Mouse (Mus musculus): ENCODE results near the gene Ralb.

Ralb gene

GRCm38 (mm10) chr1:119504260-119505062 is at the start of gene Ralb:
Gene Ralb (minus strand): TSS chr1:119504794.
- peak; percentile 93 for DNase-seq (ENCODE audit: low read depth, low spot score)

- no peak for DNase-seq (ENCODE audit: low read depth, low spot score)
Observed at GRCm38 (mm10) chr1:119551651-119552050, 47.1 kb upstream of the Ralb start.

- no peak for DNase-seq (ENCODE audit: low read depth, low spot score)
Observed at GRCm38 (mm10) chr1:119550064-119550463, 45.5 kb upstream of the Ralb start.

GRCm38 (mm10) chr1:119549327-119549689 is 44.7 kb upstream of the Ralb start:
- no peak for DNase-seq (ENCODE audit: low read depth, low spot score)

- DNase-seq (ENCODE audit: low read depth, low spot score), result peak; percentile 57
Observed at GRCm38 (mm10) chr1:119548668-119549326, 44.2 kb upstream of the Ralb start.

- no peak for DNase-seq (ENCODE audit: low read depth, low spot score)
Observed at GRCm38 (mm10) chr1:119546490-119546889, 41.9 kb upstream of the Ralb start.

GRCm38 (mm10) chr1:119545671-119546070 is 41.1 kb upstream of the Ralb start:
- no peak for DNase-seq (ENCODE audit: low read depth, low spot score)

- DNase-seq (ENCODE audit: low read depth, low spot score), result no peak
Observed at GRCm38 (mm10) chr1:119545164-119545563, 40.6 kb upstream of the Ralb start.

- no peak for DNase-seq (ENCODE audit: low read depth, low spot score)
Observed at GRCm38 (mm10) chr1:119544611-119545155, 40.1 kb upstream of the Ralb start.

GRCm38 (mm10) chr1:119543316-119543715 is 38.7 kb upstream of the Ralb start:
- no peak for DNase-seq (ENCODE audit: low read depth, low spot score)

- DNase-seq (ENCODE audit: low read depth, low spot score), result no peak
Observed at GRCm38 (mm10) chr1:119541570-119541969, 37.0 kb upstream of the Ralb start.

- DNase-seq (ENCODE audit: low read depth, low spot score), result no peak
Observed at GRCm38 (mm10) chr1:119540836-119541557, 36.4 kb upstream of the Ralb start.

GRCm38 (mm10) chr1:119539252-119539651 is 34.7 kb upstream of the Ralb start:
- DNase-seq (ENCODE audit: low read depth, low spot score), result no peak

GRCm38 (mm10) chr1:119537651-119538050 is 33.1 kb upstream of the Ralb start:
- no peak for DNase-seq (ENCODE audit: low read depth, low spot score)

- DNase-seq (ENCODE audit: low read depth, low spot score), result no peak
Observed at GRCm38 (mm10) chr1:119536122-119536521, 31.5 kb upstream of the Ralb start.

- no peak for DNase-seq (ENCODE audit: low read depth, low spot score)
Observed at GRCm38 (mm10) chr1:119534341-119534740, 29.7 kb upstream of the Ralb start.

- DNase-seq (ENCODE audit: low read depth, low spot score), result no peak
Observed at GRCm38 (mm10) chr1:119533093-119533805, 28.7 kb upstream of the Ralb start.

GRCm38 (mm10) chr1:119532165-119532564 is 27.6 kb upstream of the Ralb start:
- no peak for DNase-seq (ENCODE audit: low read depth, low spot score)

GRCm38 (mm10) chr1:119530941-119531340 is 26.3 kb upstream of the Ralb start:
- no peak for DNase-seq (ENCODE audit: low read depth, low spot score)

- peak; percentile 87 for DNase-seq (ENCODE audit: low read depth, low spot score)
Observed at GRCm38 (mm10) chr1:119525689-119526591, 21.3 kb upstream of the Ralb start, which contains the start of gene Tmem185b. Gene Tmem185b (plus strand): TSS chr1:119526160.
